Mouse (Mus musculus) kidney, adult 2 months (tissue): ENCODE data around the gene Klk13.

ENCODE experiments used
- CTCF ChIP-seq: fragments of 200-500 bp; conservative IDR thresholded peaks from 2 replicates; pipeline ENCODE4 v1.5.1; 2011; ENCODE audit warnings: low read depth, mild to moderate bottlenecking, control low read depth, low read length, moderate library complexity, mixed read lengths; ENCODE audit not compliant: insufficient read depth, insufficient read length
- POLR2A ChIP-seq: fragments of 200-500 bp; IDR thresholded peaks from one replicate; pipeline ENCODE4 v1.6.1; 2011; ENCODE audit warnings: low read depth, low read length, control low read depth

GRCm38 (mm10) chr7:43662804-43663203, 49.6 kb upstream of the Klk13 start:
- TF ChIP-seq POLR2A (no peak), CTCF (no peak)
